Mouse (Mus musculus) right cerebral cortex, postnatal 10 days (tissue): ENCODE results near the gene Ank2.

Source experiments
- DNase-seq, 2 experiments: peaks; one replicate each; pipeline ENCODE4 v3.0.0; 2021; ENCODE audit warnings: low spot score in 2 of 2

Gene Ank2

GRCm38 (mm10) chr3:127294079-127294478 lies 205.1 kb downstream of the Ank2 start:
- peak in 1 of 2 experiments; percentile 38 for DNase-seq

DNA sequence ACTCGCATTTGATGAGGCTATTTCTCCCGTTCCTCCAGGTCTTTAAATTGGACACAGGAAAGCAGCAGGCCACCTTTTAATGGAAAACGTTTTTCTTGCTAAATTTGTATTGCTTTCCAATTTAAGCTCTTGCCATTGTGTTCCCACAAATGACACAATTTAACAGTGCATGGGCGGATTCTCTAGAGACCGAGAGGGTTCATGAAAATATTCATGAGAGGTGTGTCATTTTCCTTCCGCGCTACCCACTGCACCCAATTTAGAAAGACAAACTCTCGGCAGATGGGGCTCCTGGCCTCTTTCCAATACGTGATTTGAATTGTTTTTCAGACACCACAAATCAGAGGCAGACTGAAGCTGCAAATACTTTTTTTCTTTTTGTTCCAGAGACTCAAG lies 205.7 kb downstream of the Ank2 start:
- peak; percentile 87 to 92 for DNase-seq

DNA sequence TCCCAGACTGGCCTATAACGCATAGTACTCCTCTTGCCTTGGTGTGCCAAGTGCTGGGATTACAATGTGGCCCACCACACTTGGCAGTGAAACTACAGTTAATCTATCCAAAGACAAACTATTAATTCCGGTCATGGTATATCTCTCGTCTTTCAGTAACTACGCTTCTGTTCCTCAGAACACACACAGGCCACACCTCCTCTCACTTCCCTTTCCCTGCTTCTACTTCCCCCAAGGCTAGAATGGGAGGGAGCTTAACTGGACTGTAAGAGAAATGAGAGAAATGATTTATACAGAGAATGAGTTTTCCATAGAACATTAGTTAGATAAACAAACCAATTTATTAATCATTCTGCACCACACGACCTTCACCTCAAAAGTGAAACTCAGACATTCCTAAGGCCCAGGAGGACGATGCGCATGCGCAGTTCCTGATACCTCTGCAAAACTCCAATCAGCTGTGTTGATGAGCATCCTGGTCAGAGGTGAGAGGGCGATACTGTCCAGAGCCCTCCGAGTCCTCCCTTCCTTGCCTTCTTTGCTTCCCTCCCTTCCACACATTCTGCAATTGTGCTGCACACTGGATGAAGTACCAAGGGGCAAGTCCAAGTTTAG lies 206.2 kb downstream of the Ank2 start:
- no peak for DNase-seq

DNA sequence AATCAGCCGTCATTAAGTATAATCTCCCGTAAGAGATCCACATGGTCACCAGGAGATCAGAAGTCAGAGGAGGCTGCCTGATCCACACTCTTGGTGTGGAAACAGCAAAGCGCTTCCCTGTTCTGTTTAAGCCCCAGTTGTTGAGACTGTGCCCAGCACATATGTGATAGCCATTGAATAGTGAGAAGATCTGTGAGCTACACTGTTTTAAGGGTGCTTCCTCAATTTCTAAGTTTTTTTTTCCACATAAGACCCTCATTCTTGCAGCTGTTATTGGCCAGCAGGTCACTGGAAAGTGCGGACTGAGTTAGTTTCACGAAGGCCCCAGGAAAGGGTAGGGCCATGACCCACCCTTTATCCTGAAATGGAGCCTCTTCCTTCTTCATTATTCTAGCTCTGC lies 216.9 kb downstream of the Ank2 start:
- DNase-seq, result no peak

GRCm38 (mm10) chr3:127281390-127281789 lies 217.8 kb downstream of the Ank2 start:
- no peak for DNase-seq

DNA sequence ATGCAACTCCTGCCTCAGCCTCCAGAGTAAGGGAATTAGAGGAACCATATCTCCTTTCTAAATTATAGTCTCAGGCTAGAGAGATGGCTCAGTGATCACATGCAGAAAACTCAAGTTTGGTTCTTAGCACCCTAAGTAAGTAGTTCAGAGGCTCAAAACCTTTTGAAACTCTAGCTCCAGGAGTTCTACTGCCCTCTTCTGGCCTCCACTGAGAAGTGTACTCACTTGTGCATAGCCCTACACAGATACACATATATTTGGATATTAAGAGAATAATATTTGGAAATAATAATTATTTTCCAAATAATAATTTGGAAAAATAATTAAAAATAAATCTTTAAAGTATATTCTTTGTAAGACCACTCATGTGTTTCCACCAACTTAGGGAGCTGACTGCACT lies 218.8 kb downstream of the Ank2 start:
- no peak for DNase-seq

DNA sequence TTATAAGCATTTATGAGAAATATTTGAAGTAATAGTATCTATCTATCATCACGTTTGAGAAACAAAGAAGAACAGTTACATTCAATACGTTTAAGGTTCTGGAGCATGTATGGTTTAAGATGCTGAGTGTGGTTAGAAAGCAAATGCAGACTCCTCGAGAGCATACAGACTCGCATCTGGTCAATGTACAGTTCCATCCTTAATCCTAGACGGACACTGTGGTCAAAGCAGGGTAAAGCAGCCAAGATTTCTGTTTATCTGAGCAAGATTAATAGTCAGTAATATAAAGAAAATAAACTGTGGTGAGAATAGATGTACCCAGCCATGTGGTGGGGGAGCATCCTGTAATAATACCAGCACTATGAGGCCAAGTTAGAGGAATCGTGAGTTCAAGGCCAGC lies 223.2 kb downstream of the Ank2 start:
- DNase-seq, result no peak

- no peak for DNase-seq
Measured at GRCm38 (mm10) chr3:127272801-127273200, 226.3 kb downstream of the Ank2 start.

DNA sequence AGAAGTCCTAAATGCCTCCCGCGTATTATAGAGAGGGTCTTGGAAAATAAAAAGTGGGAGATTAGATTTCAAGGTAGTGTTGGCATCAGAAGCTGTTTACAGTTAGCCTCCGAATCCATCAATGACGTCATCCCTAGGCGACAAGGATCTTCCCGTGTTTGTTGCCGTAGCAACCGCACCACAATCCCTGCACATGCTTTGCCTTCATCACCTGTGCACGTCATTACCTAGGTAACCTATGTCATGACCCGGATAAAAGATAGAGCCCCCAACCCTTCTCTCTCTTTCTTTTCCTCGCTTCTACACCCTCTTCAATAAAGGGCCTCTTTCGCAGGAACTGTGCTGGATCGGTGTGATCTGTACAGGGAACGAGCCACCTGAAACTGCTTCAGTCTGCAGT lies 229.5 kb downstream of the Ank2 start:
- no peak for DNase-seq

DNA sequence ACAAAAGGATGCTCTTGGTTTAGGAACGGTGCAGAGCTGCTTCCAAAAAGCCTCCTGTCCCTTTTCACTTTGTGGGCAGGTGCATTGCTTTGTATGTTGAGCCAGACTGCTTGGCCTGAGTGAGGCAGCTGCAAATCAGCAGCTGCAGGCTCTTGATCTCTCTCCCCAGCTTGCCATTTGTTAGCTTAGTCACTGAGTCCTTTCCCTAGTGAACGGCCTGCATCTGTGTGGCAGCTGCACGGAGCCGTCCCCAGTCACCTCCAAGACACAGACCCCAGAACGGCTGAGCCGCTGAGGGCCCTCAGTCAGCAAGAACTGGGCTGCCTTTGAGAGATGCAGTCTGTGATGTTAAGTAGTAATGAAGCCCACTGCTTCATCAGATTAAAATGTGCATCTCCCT lies 231.3 kb downstream of the Ank2 start:
- peak in 1 of 2 experiments; percentile 48 for DNase-seq

DNA sequence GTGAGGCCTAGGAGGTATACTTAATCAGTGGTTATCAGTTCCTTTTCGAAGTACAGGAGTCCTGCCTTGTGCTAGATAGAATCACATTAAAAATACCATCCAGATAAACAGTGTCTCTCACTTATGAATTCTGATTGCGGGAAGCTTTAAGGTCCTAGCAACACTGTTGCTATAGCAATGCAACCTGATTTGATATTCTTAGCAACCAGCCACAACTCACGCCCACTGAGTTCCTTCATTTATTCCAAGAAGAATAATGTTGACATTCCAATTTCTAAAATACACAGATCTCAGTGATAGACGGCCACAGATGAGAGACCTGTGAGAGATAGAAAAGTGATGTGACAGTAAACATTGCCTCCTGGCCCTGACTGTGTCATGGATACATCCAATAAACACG lies 233.4 kb downstream of the Ank2 start:
- DNase-seq, result no peak

DNA sequence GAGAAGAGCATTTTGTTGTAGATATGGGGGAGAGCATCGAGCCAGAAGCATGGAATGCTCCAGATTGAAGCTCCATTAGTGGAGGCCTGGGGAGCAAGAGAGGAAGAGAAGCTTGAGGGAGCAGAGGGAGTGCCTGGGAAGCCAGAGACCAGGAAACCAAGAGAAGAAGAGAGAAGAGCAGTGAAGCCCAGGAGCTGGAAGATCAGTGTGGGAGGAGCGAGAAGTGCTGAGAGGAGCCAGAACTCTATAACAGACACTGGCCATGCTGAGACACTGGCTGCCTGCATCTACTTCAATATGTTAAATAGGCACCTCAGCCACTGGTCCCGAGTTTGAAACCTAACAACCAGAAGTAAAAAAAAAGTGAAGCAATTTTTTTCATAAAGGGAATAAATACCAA lies 234.0 kb downstream of the Ank2 start:
- DNase-seq, result no peak

GRCm38 (mm10) chr3:127260786-127261166 lies 238.4 kb downstream of the Ank2 start:
- no peak for DNase-seq

DNA sequence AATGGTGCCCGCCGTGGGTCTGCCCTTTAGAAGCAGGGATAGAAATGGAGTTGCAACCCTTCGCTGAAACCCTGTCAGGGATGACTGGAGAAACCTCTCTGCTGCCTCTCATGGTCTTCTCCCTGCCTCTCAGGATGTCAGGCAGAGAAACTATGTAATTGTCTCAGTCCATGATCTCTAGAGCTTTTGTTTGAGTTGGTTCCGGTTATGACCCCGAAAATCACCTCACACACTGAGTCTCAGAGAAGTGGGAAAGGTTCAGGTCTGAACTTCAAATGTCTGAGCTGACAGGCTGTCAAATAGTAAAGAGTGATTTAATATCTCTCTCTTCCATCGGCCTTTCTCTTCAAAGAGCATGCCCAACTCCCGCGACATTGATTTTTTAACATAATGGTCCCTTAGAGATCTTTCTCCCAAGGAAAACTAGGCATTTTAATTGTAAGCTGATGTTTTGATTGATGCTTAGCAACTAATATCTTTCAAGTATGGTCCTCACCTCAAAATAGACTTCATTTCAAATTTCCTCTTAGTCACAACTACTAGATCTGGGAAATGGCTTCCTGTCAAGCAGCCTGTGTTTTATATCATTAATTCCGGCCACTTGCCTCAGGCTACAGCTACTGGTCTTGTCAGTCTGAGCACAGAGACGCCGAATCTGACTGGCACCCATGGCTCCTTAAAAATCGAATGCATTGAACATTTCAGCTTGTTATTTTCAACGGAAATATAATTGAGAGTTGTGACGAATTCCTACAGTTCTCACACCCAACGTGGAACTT lies 239.0 kb downstream of the Ank2 start:
- no peak for DNase-seq

DNA sequence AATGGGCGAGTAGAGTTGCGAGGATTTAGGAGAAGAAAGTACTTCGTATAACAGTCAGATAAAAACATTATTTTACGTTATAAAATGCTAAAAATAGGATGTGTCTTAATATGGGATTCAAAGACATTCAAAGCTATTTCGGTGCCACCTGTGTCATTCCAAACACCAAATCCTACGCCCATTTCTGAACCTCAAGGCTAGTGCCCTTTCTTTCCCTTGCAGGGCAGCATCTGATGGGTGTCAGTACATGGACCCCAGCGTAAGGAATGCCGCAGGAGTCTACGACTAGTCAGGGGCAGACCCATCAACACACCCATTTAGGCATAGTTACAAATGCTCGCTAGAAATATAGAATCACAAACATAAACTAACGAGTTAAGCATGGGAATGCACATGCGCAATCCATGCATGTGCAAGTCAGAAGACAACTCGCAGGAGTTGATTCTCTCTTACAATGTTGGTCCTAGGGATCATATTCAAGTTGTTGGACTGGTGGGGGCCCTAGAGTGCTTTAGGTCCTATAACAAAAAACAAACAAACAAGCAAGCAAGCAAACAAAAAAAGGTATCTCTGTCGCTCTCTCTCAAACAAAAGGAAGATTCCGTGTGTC lies 240.6 kb downstream of the Ank2 start:
- DNase-seq, result no peak

- no peak for DNase-seq
Measured at GRCm38 (mm10) chr3:127257969-127258368, 241.2 kb downstream of the Ank2 start.

DNA sequence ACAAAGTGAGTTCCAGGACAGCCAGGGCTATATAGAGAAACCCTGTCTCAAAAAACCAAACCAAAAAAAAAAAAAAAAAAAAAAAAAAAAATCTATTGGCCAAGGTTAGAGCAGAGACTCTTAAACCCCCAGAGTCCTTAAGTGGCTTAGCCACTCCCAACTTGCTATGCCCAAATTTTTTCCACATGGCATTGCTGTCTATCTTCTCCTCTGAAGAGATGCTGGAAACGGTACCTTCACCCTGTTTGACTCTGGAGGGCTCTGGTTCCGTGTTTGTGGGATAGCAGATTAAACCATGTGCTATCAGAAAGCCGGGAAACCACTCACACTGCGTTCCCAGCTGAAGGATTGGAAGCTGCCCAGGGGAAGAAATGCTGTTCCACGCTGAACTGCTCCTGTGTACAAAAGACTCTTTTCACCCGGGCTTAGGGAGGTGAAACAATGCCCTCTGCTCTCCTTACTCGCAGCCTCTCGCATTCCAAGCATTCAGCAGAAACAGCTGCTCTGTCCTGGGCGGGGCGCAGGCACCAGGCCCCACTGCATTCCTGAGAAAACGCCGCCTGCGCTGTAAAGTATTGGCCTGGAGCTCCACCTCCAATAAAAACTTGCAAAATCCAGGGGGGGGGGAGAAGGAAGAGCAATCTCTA lies 241.7 kb downstream of the Ank2 start:
- peak; percentile 52 to 62 for DNase-seq

- DNase-seq, result no peak
Measured at GRCm38 (mm10) chr3:127256681-127257080, 242.5 kb downstream of the Ank2 start.

DNA sequence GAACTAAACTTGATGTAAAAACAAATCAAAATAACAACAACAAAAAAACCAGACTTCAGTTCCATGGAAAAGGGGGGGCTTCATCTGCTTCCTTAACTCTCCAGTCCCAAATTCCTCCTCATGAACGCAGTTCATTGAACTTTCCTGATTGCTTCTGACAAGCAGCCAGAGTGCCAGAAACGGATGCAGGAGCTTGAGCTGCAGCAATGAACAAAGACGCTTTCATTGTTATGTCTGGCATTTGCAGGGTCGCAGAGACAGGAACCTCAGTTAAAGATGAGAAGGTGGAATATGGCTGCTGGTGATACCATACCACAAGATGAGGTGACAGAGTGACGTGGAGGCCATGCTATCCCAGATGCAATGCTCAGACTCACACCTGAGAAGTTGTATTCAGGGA lies 248.2 kb downstream of the Ank2 start:
- DNase-seq, result no peak

DNA sequence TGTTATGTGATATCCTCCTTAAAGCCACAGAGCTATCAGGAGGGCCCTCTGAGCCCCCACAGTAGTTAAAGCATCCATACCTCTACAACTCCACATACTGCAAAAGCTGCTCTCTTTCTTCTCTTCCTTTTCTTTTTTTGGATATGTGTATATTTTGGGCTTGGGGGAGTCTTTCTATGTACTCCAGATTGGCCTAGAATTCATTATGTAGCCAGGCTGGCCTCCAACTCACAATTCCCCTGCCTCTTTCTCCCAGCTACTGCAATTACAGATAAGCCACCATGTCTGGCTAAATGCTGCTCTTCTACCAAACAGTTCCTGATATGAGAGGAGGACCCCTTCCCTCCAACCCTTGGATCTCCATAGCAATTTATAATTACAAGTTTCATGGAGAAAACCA lies 250.5 kb downstream of the Ank2 start:
- DNase-seq, result no peak

DNA sequence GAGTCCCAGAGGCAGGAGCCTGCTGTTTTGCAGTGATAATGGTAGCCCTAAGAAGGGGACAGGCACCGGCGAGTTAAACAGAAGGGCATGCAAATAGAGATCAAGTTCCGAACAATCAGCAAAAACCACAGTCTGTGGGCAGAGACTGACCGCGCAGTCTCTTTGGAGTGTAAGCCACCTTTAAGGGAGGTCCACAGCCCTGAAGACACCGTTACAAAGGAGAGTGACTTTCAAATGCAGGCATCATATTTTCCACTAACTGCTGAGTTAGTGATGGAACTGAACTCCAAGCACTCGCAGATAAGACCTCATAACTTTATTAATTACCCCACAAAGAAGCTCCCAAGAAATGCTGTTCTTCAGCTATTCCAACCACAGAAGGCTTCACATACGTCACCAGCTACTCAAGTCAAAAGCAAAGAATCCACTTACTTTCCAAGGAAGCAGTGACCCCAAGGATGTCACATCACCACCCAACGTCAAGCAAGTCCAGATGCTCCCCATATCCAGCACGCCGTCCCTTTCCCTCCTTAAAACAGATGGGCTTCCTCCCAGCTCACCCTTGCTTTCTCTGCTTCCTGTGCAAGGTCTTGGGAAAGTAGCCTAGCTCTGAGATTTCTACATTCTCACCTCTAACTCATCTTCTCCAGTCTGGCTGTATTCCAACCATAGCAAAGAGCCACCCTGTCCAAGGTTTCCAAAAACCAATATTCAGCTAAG lies 252.0 kb downstream of the Ank2 start:
- no peak for DNase-seq
